Mouse (Mus musculus): ENCODE measurements at regions not wholly inside any gene's neighbourhood (a gene's known extent, or its start where the extent isn't known, plus 50 kb on each side); places are given as distances from the start of the nearest gene placed in this dataset.

- Histone ChIP-seq H3K4me1 (ENCODE audit: control insufficient read depth, insufficient read depth, low read length) (no peaks in the 10 kb centered on the region), H3K27ac (ENCODE audit: insufficient read depth, low read length) (no peak overlapping the region), H3K4me3 (ENCODE audit: insufficient read depth, low read length) (no peak overlapping the region)
- TF ChIP-seq CTCF (IDR thresholded peaks at IDR 0.05; ENCODE audit: extremely low read depth, insufficient read depth, low read length) (no peak), POLR2A (IDR thresholded peaks at IDR 0.05; ENCODE audit: extremely low read depth, insufficient read depth, low read length) (no peak)
Observed at GRCm38 (mm10) chr7:73886152-73886551, 127.3 kb downstream of the St8sia2 start.
